Mouse (Mus musculus) hindbrain, embryonic 16.5 days (tissue): ENCODE measurements at regions not wholly inside any gene's neighbourhood (a gene's known extent, or its start where the extent isn't known, plus 50 kb on each side); places are given as distances from the start of the nearest gene placed in this dataset.

ENCODE experiments used
- ATAC-seq: fragments of 200-750 bp; cut with Nextera tagmentation; 2 replicates; pipeline ENCODE4 v1.8.0; 2017; ENCODE audit warnings: moderate TSS enrichment, moderate library complexity
- H3K27ac ChIP-seq: fragments of 300-500 bp; sonication (generic); 2 replicates; pipeline ENCODE4 v1.5.1; 2014; ENCODE audit warnings: low read depth, mild to moderate bottlenecking, control low read depth, low read length, moderate library complexity
- H3K27me3 ChIP-seq: fragments of 300-500 bp; sonication (generic); replicated peaks from 2 replicates; pipeline ENCODE4 v1.6.1; 2014; ENCODE audit warnings: low read length; ENCODE audit not compliant: control insufficient read depth, insufficient read depth
- H3K36me3 ChIP-seq: fragments of 300-500 bp; sonication (generic); 2 replicates; pipeline ENCODE4 v1.6.1; 2014; ENCODE audit warnings: mild to moderate bottlenecking, low read length, moderate library complexity, mixed read lengths; ENCODE audit not compliant: control insufficient read depth, insufficient read depth
- H3K4me1 ChIP-seq: fragments of 300-500 bp; sonication (generic); 2 replicates; pipeline ENCODE4 v1.6.1; 2014; ENCODE audit warnings: low read depth, low read length; ENCODE audit not compliant: control insufficient read depth, insufficient read depth
- H3K4me2 ChIP-seq: fragments of 300-500 bp; sonication (generic); 2 replicates; pipeline ENCODE4 v1.6.1; 2014; ENCODE audit warnings: mild to moderate bottlenecking, low read length, control low read depth, moderate library complexity
- H3K4me3 ChIP-seq: fragments of 300-500 bp; sonication (generic); 2 replicates; pipeline ENCODE4 v1.5.1; 2014; ENCODE audit warnings: mild to moderate bottlenecking, low read length, control low read depth, moderate library complexity
- H3K9ac ChIP-seq: fragments of 300-500 bp; sonication (generic); 2 replicates; pipeline ENCODE4 v1.6.1; 2014; ENCODE audit warnings: low read depth, mild to moderate bottlenecking, control low read depth, low read length, moderate library complexity
- H3K9me3 ChIP-seq: fragments of 300-500 bp; sonication (generic); 2 replicates; pipeline ENCODE4 v1.6.1; 2014; ENCODE audit warnings: mild to moderate bottlenecking, low read length, moderate library complexity; ENCODE audit not compliant: control insufficient read depth
- WGBS: fragments of 180-500 bp; shearing (Covaris S2); extraction: QIAGEN DNeasy Blood & Tissue Kit; methylation state at CpG from one replicate; pipeline ENCODE4 v1.1.7; 2014; 5-methylcytosine and 5-hydroxymethylcytosine counted together

DNA sequence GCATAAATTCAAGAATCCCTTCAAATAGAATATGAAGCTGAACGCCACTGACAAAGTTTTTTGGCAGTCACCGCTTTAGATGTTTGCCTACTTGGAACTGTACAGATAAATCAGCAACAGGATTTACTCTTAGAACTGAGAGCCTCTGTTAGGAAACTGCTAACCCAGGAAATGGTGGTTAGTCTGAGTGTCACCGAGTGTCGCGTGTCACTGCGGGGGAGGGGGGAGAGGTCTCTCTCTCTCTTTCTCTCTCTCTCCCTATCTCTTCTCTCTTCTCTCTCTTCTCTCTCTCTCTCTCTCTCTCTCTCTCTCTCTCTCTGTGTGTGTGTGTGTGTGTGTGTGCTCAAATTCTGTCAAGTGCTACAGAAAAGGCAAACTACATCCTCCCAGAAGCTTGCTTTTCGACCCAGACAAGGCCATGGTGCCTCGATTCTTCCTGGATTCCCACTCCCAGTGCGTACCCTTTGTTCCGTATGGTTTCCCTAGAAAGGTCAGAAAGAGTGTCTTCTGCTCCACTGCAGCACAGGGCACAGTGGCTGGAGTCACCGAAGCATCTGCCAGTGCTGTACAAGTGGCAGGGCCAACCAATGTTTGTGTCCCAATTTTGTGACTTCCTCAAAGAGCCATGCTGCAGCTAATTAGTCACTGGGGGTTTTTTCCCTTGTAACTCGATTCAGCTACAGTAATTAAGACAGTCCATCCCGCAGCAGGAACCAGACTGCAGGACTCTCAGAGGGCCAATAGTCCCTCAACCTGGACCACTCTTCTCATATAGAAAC is 87.0 kb downstream of the Cog6 start:
- Histone ChIP-seq H3K9ac (no peak overlapping the region), H3K36me3 (no peaks in the 10 kb centered on the region), H3K4me3 (no peak overlapping the region), H3K27ac (no peak overlapping the region), H3K4me1 (no peaks in the 10 kb centered on the region), H3K4me2 (no peak overlapping the region), H3K27me3 (no peaks in the 10 kb centered on the region), H3K9me3 (no peaks in the 10 kb centered on the region; the same call in 1 of the 2 replicates)
- no peak for ATAC-seq
- WGBS: 76% methylated on average over 13 of the region's 13 CpGs

GRCm38 (mm10) chr3:52927361-52927841 is 89.6 kb downstream of the Cog6 start:
- Histone ChIP-seq H3K36me3 (no peaks in the 10 kb centered on the region), H3K9me3 (no peaks in the 10 kb centered on the region; the same call in 1 of the 2 replicates), H3K4me3 (no peak overlapping the region), H3K27me3 (no peaks in the 10 kb centered on the region), H3K4me1 (no peaks in the 10 kb centered on the region), H3K4me2 (no peak overlapping the region), H3K9ac (no peak overlapping the region), H3K27ac (no peak overlapping the region)
- WGBS: 73% methylated on average over 12 of the region's 12 CpGs
- no peak for ATAC-seq

DNA sequence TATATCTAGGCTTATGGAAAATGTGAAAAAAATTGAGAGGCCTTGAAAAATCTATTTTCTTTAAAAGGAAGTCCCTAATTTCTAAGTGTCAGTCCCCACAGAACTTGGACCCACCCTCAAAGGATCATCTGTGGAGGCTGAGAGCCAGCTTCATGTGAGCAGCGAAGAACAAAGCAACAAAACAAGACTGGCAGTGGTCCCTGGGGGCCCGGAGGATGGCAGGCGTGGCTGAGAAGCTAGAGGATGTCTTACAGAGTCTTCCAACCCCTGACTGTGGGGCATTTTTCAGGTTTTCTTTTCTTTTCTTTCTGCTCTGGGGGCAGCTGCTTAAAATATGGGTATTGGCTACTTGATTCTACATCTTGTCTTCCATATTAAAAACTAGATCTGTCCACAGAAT is 90.5 kb downstream of the Cog6 start:
- H3K4me2 ChIP-seq: no peak overlapping the region
- no peak overlapping the region for H3K27ac ChIP-seq
- H3K27me3 ChIP-seq: no peaks in the 10 kb centered on the region
- no peaks in the 10 kb centered on the region for H3K4me1 ChIP-seq
- H3K9me3 ChIP-seq: no peaks in the 10 kb centered on the region; the same call in 1 of the 2 replicates
- ATAC-seq: no peak
- H3K9ac ChIP-seq: no peak overlapping the region
- H3K4me3 ChIP-seq: no peak overlapping the region
- 55% methylated on average over 3 of the region's 3 CpGs for WGBS
- no peaks in the 10 kb centered on the region for H3K36me3 ChIP-seq

DNA sequence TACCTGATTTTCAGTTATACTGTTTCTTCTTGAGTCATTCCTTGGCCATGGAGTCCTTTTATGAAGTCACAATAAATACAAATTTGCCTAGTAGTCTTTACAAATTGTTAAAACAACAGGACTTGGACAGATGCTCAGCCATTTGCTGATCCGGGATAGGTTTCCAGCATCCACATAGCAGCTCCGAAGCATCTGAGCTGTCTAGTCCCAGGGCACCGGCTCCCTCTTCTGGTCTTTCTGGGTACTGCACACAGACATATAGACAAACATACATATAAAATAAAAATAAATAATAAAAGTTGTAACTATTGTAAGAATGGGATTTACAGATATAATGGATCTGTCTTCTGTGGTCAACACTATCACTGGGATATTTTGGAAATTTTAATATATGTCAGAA is 91.8 kb downstream of the Cog6 start:
- no peaks in the 10 kb centered on the region for H3K4me1 ChIP-seq
- H3K36me3 ChIP-seq: no peaks in the 10 kb centered on the region
- H3K27ac ChIP-seq: no peak overlapping the region
- no peak for ATAC-seq
- 62% methylated on average over 3 of the region's 3 CpGs for WGBS
- H3K9ac ChIP-seq: no peak overlapping the region
- no peaks in the 10 kb centered on the region for H3K27me3 ChIP-seq
- no peaks in the 10 kb centered on the region; the same call in 1 of the 2 replicates for H3K9me3 ChIP-seq
- no peak overlapping the region for H3K4me2 ChIP-seq
- H3K4me3 ChIP-seq: no peak overlapping the region

- ATAC-seq: no peak
- no peaks in the 10 kb centered on the region; the same call in 1 of the 2 replicates for H3K9me3 ChIP-seq
- H3K27me3 ChIP-seq: no peaks in the 10 kb centered on the region
- WGBS: 35% methylated on average over 2 of the region's 2 CpGs
- H3K9ac ChIP-seq: no peak overlapping the region
- no peak overlapping the region for H3K4me3 ChIP-seq
- no peaks in the 10 kb centered on the region for H3K36me3 ChIP-seq
- no peak overlapping the region for H3K4me2 ChIP-seq
- H3K27ac ChIP-seq: no peak overlapping the region
- H3K4me1 ChIP-seq: no peaks in the 10 kb centered on the region
Observed at GRCm38 (mm10) chr3:52924631-52925030, 92.4 kb downstream of the Cog6 start.

- Histone ChIP-seq H3K36me3 (no peaks in the 10 kb centered on the region), H3K4me1 (no peaks in the 10 kb centered on the region), H3K4me2 (no peak overlapping the region), H3K27ac (no peak overlapping the region), H3K9me3 (no peaks in the 10 kb centered on the region; the same call in 1 of the 2 replicates), H3K9ac (no peak overlapping the region), H3K4me3 (no peak overlapping the region), H3K27me3 (no peaks in the 10 kb centered on the region)
- 81% methylated on average over 4 of the region's 4 CpGs for WGBS
- no peak for ATAC-seq
Observed at GRCm38 (mm10) chr3:52923824-52924559, 93.0 kb downstream of the Cog6 start.

DNA sequence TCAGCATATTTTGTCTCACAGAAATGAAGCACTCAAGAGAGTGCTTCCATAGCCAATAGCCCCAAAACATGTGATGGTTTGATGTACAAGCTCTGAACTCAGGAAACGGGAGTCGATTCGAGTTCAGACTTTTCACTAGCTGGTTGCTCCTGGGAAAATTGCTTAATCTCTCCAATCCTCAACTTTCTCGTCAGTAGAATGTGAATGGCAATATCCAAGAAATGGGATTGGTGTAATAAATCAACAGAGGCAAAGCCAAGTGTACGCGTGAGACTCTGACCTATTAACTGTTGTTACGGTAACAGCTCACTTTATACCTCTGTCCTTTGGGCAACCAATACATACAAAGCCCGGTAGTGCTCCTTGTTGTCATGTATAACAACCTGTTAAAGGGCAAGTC is 94.6 kb downstream of the Cog6 start:
- Histone ChIP-seq H3K4me3 (no peak overlapping the region), H3K9ac (no peak overlapping the region), H3K27me3 (no peaks in the 10 kb centered on the region), H3K27ac (no peak overlapping the region), H3K4me2 (no peak overlapping the region), H3K36me3 (no peaks in the 10 kb centered on the region), H3K4me1 (no peaks in the 10 kb centered on the region), H3K9me3 (peaks cover 3% of the 10 kb centered on the region; the same call in 1 of the 2 replicates)
- WGBS: 76% methylated on average over 8 of the region's 8 CpGs
- ATAC-seq: no peak

- Histone ChIP-seq H3K27ac (no peak overlapping the region), H3K9ac (no peak overlapping the region), H3K4me1 (no peaks in the 10 kb centered on the region), H3K27me3 (no peaks in the 10 kb centered on the region), H3K4me2 (no peak overlapping the region), H3K36me3 (no peaks in the 10 kb centered on the region), H3K9me3 (peaks cover 3% of the 10 kb centered on the region; the same call in 1 of the 2 replicates), H3K4me3 (no peak overlapping the region)
- ATAC-seq: no peak
- 87% methylated on average over 3 of the region's 3 CpGs for WGBS
Observed at GRCm38 (mm10) chr3:52906823-52907564, 110.0 kb downstream of the Cog6 start.

- Histone ChIP-seq H3K4me3 (no peak overlapping the region), H3K4me2 (no peak overlapping the region), H3K27ac (no peak overlapping the region), H3K9ac (no peak overlapping the region), H3K36me3 (no peaks in the 10 kb centered on the region), H3K27me3 (no peaks in the 10 kb centered on the region), H3K9me3 (no peaks in the 10 kb centered on the region), H3K4me1 (no peaks in the 10 kb centered on the region)
- WGBS: 91% methylated on average over 3 of the region's 3 CpGs
- ATAC-seq: no peak
Observed at GRCm38 (mm10) chr3:52904028-52904427, 113.0 kb downstream of the Cog6 start.
